ENCODE assay signal across 8 mouse cellular contexts in genomic region chr4:106938506-106939222, GRCm38 (mm10). TPM values are rescaled to one million over a fixed set of nuclear protein-coding genes. Genes with fewer than 3 reads are reported as not detected.
DNase-seq lines count a peak whose midpoint lies in the region; ATAC-seq and TF ChIP-seq lines count a peak whose summit lies in the region.

No protein-coding gene starts in this region.

- ATAC-seq in lung, embryonic 14.5 days (ENCODE audit: insufficient read depth), result no peak
- no peak for ATAC-seq in forebrain, embryonic 13.5 days
- ATAC-seq in neural tube, embryonic 15.5 days (ENCODE audit: low FRiP score), result no peak

- H3K27me3 ChIP-seq in lung, embryonic 14.5 days (ENCODE audit: insufficient read depth, low read length), result no peaks in the 10 kb centered on the region
- H3K27me3 ChIP-seq in forebrain, embryonic 13.5 days, result no peaks in the 10 kb centered on the region
- no peaks in the 10 kb centered on the region for H3K27me3 ChIP-seq in liver, adult 2 months (ENCODE audit: control insufficient read depth, insufficient read depth, low read length)
- H3K27me3 ChIP-seq in neural tube, embryonic 15.5 days (replicated peaks), result no peaks in the 10 kb centered on the region

- no peak for DNase-seq in lung, embryonic 14.5 days
- no peak for DNase-seq in lung, postnatal 14 days
- peak; percentile 84 for DNase-seq in liver, adult 2 months (ENCODE audit: extremely low read depth, low read depth, low spot score)
- DNase-seq in gastrocnemius, adult 18-20 months (ENCODE audit: low spot score), result no peak
- DNase-seq in spleen, postnatal 36 days (ENCODE audit: low spot score in 2 of 2), result no peak
- no peak for DNase-seq in gastrocnemius, postnatal 10 days

- H3K9ac ChIP-seq in lung, embryonic 14.5 days, result no peak overlapping the region
- H3K9ac ChIP-seq in forebrain, embryonic 13.5 days, result peak overlapping the region; percentile 50
- no peak overlapping the region for H3K9ac ChIP-seq in liver, adult 2 months (ENCODE audit: low read depth, low read length)
- no peak overlapping the region; the same call in 1 of the 2 replicates for H3K9ac ChIP-seq in neural tube, embryonic 15.5 days (replicated peaks)

- no peaks in the 10 kb centered on the region for H3K9me3 ChIP-seq in lung, embryonic 14.5 days (ENCODE audit: low read depth, low read length)
- H3K9me3 ChIP-seq in forebrain, embryonic 13.5 days (replicated peaks), result no peaks in the 10 kb centered on the region
- no peaks in the 10 kb centered on the region for H3K9me3 ChIP-seq in neural tube, embryonic 15.5 days (replicated peaks)

- peaks cover 48% of the 10 kb centered on the region for H3K79me2 ChIP-seq in liver, adult 2 months (ENCODE audit: control insufficient read depth, insufficient read depth, low read length)

- peak overlapping the region; percentile 28; the same call in 1 of the 2 replicates for H3K27ac ChIP-seq in lung, embryonic 14.5 days (ENCODE audit: low read depth)
- H3K27ac ChIP-seq in forebrain, embryonic 13.5 days, result peak overlapping the region; percentile 91
- H3K27ac ChIP-seq in liver, adult 2 months (replicated peaks; ENCODE audit: insufficient read depth, low read depth, low read length), result peak overlapping the region; percentile 33
- H3K27ac ChIP-seq in neural tube, embryonic 15.5 days (replicated peaks), result peak overlapping the region; percentile 56; the same call in 1 of the 2 replicates

- peaks cover 47% of the 10 kb centered on the region for H3K4me1 ChIP-seq in lung, embryonic 14.5 days (ENCODE audit: insufficient read depth)
- peaks cover 98% of the 10 kb centered on the region for H3K4me1 ChIP-seq in forebrain, embryonic 13.5 days
- peaks cover 24% of the 10 kb centered on the region for H3K4me1 ChIP-seq in liver, adult 2 months (ENCODE audit: control insufficient read depth, insufficient read depth, low read length)
- peaks cover 95% of the 10 kb centered on the region for H3K4me1 ChIP-seq in neural tube, embryonic 15.5 days

- H3K4me2 ChIP-seq in lung, embryonic 14.5 days, result no peak overlapping the region
- H3K4me2 ChIP-seq in forebrain, embryonic 13.5 days, result peak overlapping the region; percentile 44
- no peak overlapping the region for H3K4me2 ChIP-seq in neural tube, embryonic 15.5 days

- H3K36me3 ChIP-seq in lung, embryonic 14.5 days (ENCODE audit: insufficient read depth), result peaks cover 40% of the 10 kb centered on the region
- peaks cover 21% of the 10 kb centered on the region for H3K36me3 ChIP-seq in forebrain, embryonic 13.5 days (ENCODE audit: poor library complexity, severe bottlenecking)
- H3K36me3 ChIP-seq in liver, adult 2 months (ENCODE audit: control insufficient read depth, insufficient read depth, low read length), result no peaks in the 10 kb centered on the region
- no peaks in the 10 kb centered on the region for H3K36me3 ChIP-seq in neural tube, embryonic 15.5 days

- no peak for TF ChIP-seq POLR2A in liver, adult 2 months (IDR thresholded peaks at IDR 0.05; ENCODE audit: extremely low read depth, insufficient read depth, low read length)

- WGBS in lung, embryonic 14.5 days, result 58% methylated on average over 8 of the region's 8 CpGs
- WGBS in forebrain, embryonic 13.5 days, result 52% methylated on average over 8 of the region's 8 CpGs
- 27% methylated on average over 8 of the region's 8 CpGs for WGBS in liver, adult 2 months
- WGBS in neural tube, embryonic 15.5 days, result 35% methylated on average over 8 of the region's 8 CpGs

- TF ChIP-seq CTCF in lung, embryonic 14.5 days (IDR thresholded peaks at IDR 0.05; ENCODE audit: low read depth), result no peak
- no peak for TF ChIP-seq CTCF in liver, adult 2 months (IDR thresholded peaks at IDR 0.05; ENCODE audit: low read depth, low read length)

- no peak overlapping the region for H3K4me3 ChIP-seq in lung, embryonic 14.5 days (ENCODE audit: low read depth, low read length)
- no peak overlapping the region for H3K4me3 ChIP-seq in forebrain, embryonic 13.5 days
- H3K4me3 ChIP-seq in liver, adult 2 months (ENCODE audit: insufficient read depth, low read depth, low read length), result no peak overlapping the region
- no peak overlapping the region for H3K4me3 ChIP-seq in neural tube, embryonic 15.5 days (replicated peaks)

RNA-seq across cellular contexts. Expression of gene Ssbp3, which starts 28.2 kb away (rescaled TPM):
- polyA plus RNA-seq in lung, embryonic 14.5 days (2014; fragmentation: Nextera tagmentation; extraction: Ambion mirVana), result 69.5 and 80.2 TPM in 2 replicates
- polyA plus RNA-seq in forebrain, embryonic 13.5 days (2015; fragmentation: Nextera tagmentation; extraction: Ambion mirVana), result 168 and 173 TPM in 2 replicates
- 12.9 and 19.8 TPM in 2 replicates for total RNA-seq in liver, adult 2 months (2014; rRNA removed)
- 32.8 and 36.7 TPM in 2 replicates for polyA plus RNA-seq in liver, adult 2 months (2012; rRNA removed)
- polyA plus RNA-seq in neural tube, embryonic 15.5 days (2015; fragmentation: Nextera tagmentation; extraction: Ambion mirVana), result 118 and 130 TPM in 2 replicates
- total RNA-seq in gastrocnemius, adult 18-20 months (2021), result 10 to 100 TPM; 20.5 to 25.5 TPM
- 10 to 100 TPM; 29.4 to 35.1 TPM for total RNA-seq in gastrocnemius, postnatal 10 days (2021)

Comparison
In these comparisons a context has a peak if more than half of its experiments do, and no peak if none do; other contexts are left out.
1. H3K27ac ChIP-seq: peak in every context shown above with its lines; median percentile 91 in forebrain, embryonic 13.5 days; 56 in neural tube, embryonic 15.5 days; 33 in liver, adult 2 months; 28 in lung, embryonic 14.5 days.